Mouse (Mus musculus) small intestine, adult 2 months (tissue): ENCODE results near the gene Fyb2. TPM values are rescaled to one million over a fixed set of nuclear protein-coding genes. Genes with fewer than 3 reads are reported as not detected.

Experiments used
- H3K27ac ChIP-seq: fragments of 200-500 bp; 2 replicates; pipeline ENCODE4 v1.5.1; 2012; ENCODE audit warnings: low read depth, low read length, control low read depth, inconsistent platforms; ENCODE audit not compliant: insufficient read depth
- H3K27me3 ChIP-seq: fragments of 200-500 bp; 2 replicates; pipeline ENCODE4 v1.6.1; 2012; ENCODE audit warnings: mild to moderate bottlenecking, moderate library complexity, low read length, inconsistent platforms; ENCODE audit not compliant: control insufficient read depth, insufficient read depth
- H3K36me3 ChIP-seq: fragments of 200-500 bp; 2 replicates; pipeline ENCODE4 v1.6.1; 2012; ENCODE audit warnings: mild to moderate bottlenecking, low read length, control low read depth, inconsistent platforms; ENCODE audit not compliant: control insufficient read depth, insufficient read depth
- H3K4me1 ChIP-seq: fragments of 200-500 bp; 2 replicates; pipeline ENCODE4 v1.6.1; 2012; ENCODE audit warnings: low read length, inconsistent platforms, mixed read lengths; ENCODE audit not compliant: control insufficient read depth, insufficient read depth, insufficient read length
- H3K4me3 ChIP-seq: fragments of 200-500 bp; 2 replicates; pipeline ENCODE4 v1.5.1; 2012; ENCODE audit warnings: low read depth, mild to moderate bottlenecking, control low read depth, inconsistent platforms, low read length, moderate library complexity
- CTCF ChIP-seq: fragments of 200-500 bp; IDR thresholded peaks from 2 replicates; pipeline ENCODE4 v1.5.1; 2012; ENCODE audit warnings: low read depth, mild to moderate bottlenecking, control low read depth, inconsistent platforms, low read length, moderate library complexity, mixed read lengths; ENCODE audit not compliant: insufficient replicate concordance, insufficient read length; ENCODE audit errors: extremely low read depth
- POLR2A ChIP-seq: fragments of 200-500 bp; IDR thresholded peaks from 2 replicates; pipeline ENCODE4 v1.6.1; 2012; ENCODE audit warnings: low read depth, mild to moderate bottlenecking, control low read depth, inconsistent platforms, low read length, moderate library complexity
- WGBS: fragments of 180-500 bp; shearing (Covaris S2); methylation state at CpG from one replicate; pipeline ENCODE4 v1.1.7; 2018; 5-methylcytosine and 5-hydroxymethylcytosine counted together
- polyA plus RNA-seq: library from polyadenylated mRNA; depleted of rRNA; stranded (reverse); fragments of >200 nt; gene quantifications from 2 replicates; pipeline ENCODE4 v1.2.3, GENCODE M21; 2012; rRNA removed

The Fyb2 gene
- polyA plus RNA-seq, result 0.10 TPM in 1 of 2 replicates, not detected in the other

DNA sequence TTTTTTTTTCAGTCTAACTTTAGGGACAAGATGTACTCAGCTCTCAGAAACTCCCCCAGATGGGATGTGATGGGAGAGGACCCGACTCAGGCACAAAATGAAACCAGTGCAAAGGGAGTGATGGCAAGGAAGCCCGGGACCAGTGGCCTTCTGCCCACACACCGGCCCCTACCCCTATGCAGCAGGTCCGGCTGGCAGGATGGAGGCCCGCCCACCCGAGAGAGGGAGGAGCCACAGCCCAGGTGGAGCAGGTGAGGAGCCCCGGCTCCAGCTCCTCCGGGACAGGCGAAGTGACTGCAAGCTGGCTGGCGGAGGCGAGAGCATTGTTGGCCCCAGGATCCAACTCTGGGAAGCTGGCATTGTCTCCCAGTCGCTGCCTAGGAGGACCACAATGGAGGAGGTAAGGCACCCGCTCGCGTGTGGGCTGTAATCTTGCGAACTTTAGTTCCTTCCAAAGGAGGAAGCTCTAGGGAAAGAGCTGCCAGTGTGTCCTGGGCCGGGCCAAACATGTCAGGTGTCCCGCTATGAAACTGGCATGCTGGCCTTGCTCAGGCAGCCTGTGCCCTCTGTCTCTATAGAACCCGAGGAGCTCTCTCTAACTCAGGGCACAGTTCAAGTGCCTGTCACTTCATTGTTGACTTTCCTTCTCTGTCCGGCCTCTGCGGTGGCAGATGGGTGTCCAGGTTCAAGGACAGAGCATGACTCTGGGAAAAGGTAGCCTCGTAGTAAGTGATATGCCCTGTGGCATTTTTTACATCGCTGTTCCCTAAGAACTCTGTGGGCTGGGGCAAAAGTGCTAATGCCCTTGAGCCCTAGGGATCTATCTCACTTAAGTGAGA is at the start of gene Fyb2:
TSS of gene Fyb2 (plus strand) at position 166 of the 839 bp plus-strand sequence.
- Histone ChIP-seq H3K27ac (no peak within 1 kb of the TSS), H3K4me1 (peaks cover 11% of the 10 kb centered on the region), H3K4me3 (peak within 1 kb of the TSS; percentile 65), H3K36me3 (no peaks in the 10 kb centered on the region), H3K27me3 (no peaks in the 10 kb centered on the region)
- 17% methylated on average over 23 of the region's 23 CpGs for WGBS
- TF ChIP-seq POLR2A, result no peak
- TF ChIP-seq CTCF, result no peak

DNA sequence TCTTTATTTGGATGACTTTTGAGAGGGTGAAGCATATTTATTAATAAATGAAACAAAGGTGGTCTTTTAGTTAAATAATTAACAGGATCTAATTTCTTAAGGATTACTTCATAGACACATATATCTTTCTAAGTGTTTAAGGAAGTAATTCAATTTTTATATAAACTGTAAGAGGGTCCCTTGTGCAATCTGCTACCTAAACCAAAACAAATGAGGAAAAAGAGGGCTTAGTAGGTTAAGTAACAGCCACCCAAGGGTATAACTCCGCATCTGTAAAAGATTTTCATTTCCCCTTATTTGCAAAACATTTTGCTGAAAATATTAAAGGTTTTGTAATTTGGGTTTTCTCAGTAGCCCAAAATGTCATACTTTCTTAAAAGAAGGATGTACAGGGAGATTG is 48.9 kb upstream of the Fyb2 start:
- H3K27ac ChIP-seq, result no peak overlapping the region
- H3K4me1 ChIP-seq, result no peaks in the 10 kb centered on the region
- WGBS, result 87% methylated on average over 1 of the region's 1 CpGs
- no peaks in the 10 kb centered on the region for H3K36me3 ChIP-seq
- no peaks in the 10 kb centered on the region for H3K27me3 ChIP-seq
- H3K4me3 ChIP-seq, result no peak overlapping the region
- TF ChIP-seq POLR2A, result no peak
- TF ChIP-seq CTCF, result no peak

DNA sequence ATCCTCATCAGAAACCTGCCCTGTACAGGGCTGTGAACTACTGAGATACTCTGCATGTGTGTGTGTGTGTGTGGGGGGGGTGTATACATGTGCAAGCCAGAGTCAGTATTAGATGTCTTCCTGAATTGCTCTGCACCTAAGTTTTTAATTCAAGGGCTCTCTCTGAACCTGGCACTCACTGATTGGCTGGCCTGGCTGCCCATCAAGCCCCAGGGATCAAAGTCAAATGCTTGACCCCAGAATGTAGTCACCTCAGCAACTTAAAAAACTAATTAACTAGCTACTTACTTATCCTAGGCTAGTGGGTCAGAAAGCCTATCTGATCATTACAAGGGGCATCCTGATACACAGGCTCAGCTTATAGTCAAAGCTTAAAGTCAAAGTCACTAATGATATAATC is 43.7 kb upstream of the Fyb2 start:
- H3K36me3 ChIP-seq, result no peaks in the 10 kb centered on the region
- no peak for TF ChIP-seq CTCF
- no peak for TF ChIP-seq POLR2A
- no peak overlapping the region for H3K4me3 ChIP-seq
- H3K4me1 ChIP-seq, result no peaks in the 10 kb centered on the region
- H3K27me3 ChIP-seq, result no peaks in the 10 kb centered on the region
- H3K27ac ChIP-seq, result no peak overlapping the region

DNA sequence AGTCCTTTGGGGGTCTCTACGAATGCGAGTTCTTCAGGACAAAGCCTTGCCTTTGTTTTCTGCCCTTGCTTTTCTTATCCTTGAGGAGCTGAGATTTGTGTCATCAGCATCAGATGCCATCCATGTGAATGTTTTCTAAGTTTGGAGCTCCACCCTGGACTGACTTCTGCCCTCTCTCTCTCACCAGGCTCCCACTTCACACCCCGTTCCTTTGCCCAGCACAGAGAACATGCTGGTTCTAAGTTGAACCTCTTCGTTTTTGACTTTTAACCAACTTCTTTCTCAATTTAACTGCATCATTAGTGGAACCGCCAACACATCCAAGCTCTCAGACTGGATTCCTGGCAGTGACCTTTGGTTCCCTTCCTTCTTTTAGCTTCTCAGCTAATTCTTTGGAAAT is 43.1 kb upstream of the Fyb2 start:
- Histone ChIP-seq H3K27me3 (no peaks in the 10 kb centered on the region), H3K27ac (no peak overlapping the region), H3K4me3 (no peak overlapping the region), H3K36me3 (no peaks in the 10 kb centered on the region), H3K4me1 (no peaks in the 10 kb centered on the region)
- TF ChIP-seq CTCF (no peak), POLR2A (no peak)
- WGBS, result 84% methylated on average over 5 of the region's 5 CpGs

DNA sequence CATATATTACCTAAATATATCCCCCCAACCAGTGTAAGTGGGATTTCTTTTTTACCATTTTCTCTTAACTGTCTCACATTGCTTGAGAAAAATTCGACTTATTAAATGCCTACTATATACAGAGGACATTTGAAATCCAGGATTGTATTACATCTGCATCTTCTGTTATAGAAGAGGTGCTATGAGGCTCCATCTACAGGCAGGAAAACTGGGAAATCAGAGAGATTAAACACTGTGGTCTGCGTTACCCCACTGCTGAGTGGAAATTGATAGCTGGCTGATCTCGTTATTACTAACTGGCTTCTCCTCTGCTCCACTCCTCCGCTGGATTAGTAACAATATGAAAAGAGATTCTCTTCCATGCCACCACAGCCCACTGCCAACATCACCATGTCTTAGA is 37.4 kb upstream of the Fyb2 start:
- no peaks in the 10 kb centered on the region for H3K4me1 ChIP-seq
- no peak for TF ChIP-seq POLR2A
- TF ChIP-seq CTCF, result no peak
- H3K36me3 ChIP-seq, result no peaks in the 10 kb centered on the region
- no peak overlapping the region for H3K27ac ChIP-seq
- no peaks in the 10 kb centered on the region for H3K27me3 ChIP-seq
- WGBS, result 75% methylated on average over 4 of the region's 4 CpGs
- no peak overlapping the region for H3K4me3 ChIP-seq

DNA sequence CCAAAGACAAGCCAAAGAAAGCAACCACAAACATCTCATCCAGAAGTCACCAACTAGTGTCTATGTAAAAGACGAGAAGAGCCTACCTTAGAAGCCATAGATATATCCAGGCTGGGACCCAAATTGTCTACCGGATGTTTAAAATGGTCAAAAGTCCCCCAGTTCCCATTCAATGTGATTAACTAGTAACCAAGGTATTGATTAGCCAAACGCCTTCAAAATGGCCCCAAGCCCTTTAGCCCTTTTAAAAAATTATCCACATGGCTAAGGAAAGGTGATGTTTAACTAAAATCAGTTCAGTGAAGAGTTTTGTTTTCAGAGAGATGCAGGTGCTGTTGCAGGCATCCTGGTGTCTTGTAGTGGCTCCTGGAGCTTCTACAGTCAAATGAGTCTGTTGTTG is 36.9 kb upstream of the Fyb2 start, which contains the start of gene C8a:
TSS of gene C8a (minus strand) at position 76 of the 400 bp plus-strand sequence.
- H3K27ac ChIP-seq, result no peak within 1 kb of the TSS
- H3K4me3 ChIP-seq, result no peak within 1 kb of the TSS
- H3K27me3 ChIP-seq, result no peaks in the 10 kb centered on the region
- TF ChIP-seq CTCF (no peak), POLR2A (no peak)
- H3K4me1 ChIP-seq, result no peaks in the 10 kb centered on the region
- no peaks in the 10 kb centered on the region for H3K36me3 ChIP-seq
- WGBS, result 49% methylated on average over 3 of the region's 3 CpGs

DNA sequence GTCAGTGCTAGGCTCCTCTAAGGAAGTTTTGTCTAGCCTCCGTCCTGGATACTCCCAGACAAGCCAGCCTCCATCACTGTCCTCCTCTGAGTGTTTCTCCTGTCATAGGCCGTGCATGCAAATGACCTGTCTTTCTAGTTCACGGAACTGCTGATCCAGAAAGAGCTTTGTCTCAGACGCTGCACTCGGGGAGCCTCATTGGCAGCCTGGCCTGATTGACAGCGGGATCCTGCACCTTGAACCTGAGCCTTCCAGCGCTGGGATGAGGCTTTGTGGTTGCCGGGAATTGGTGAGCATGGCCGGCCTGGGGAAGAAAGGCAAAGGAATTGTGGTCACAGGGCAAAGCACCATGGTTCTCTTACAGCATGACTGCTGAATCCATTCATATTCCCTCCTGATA is 25.8 kb upstream of the Fyb2 start:
- WGBS, result 69% methylated on average over 9 of the region's 9 CpGs
- no peak overlapping the region for H3K27ac ChIP-seq
- no peak overlapping the region for H3K4me3 ChIP-seq
- no peaks in the 10 kb centered on the region for H3K27me3 ChIP-seq
- TF ChIP-seq POLR2A (no peak), CTCF (no peak)
- H3K4me1 ChIP-seq, result peaks cover 2% of the 10 kb centered on the region; the same call in 1 of the 2 replicates
- no peaks in the 10 kb centered on the region for H3K36me3 ChIP-seq
